Mouse (Mus musculus) hindbrain, embryonic 12.5 days (tissue): ENCODE results near the gene Zfp568. TPM values are rescaled to one million over a fixed set of nuclear protein-coding genes. Genes with fewer than 3 reads are reported as not detected.

Experiments
- ATAC-seq: fragments of 200-750 bp; cut with Nextera tagmentation; 2 replicates; pipeline ENCODE4 v1.8.0; 2017; ENCODE audit warnings: moderate TSS enrichment; ENCODE audit not compliant: low FRiP score
- H3K27ac ChIP-seq: fragments of 300-500 bp; sonication (generic); 2 replicates; pipeline ENCODE4 v1.5.1; 2016; ENCODE audit warnings: mild to moderate bottlenecking
- H3K27me3 ChIP-seq: fragments of 300-500 bp; sonication (generic); 2 replicates; pipeline ENCODE4 v1.6.1; 2016; ENCODE audit warnings: mild to moderate bottlenecking
- H3K36me3 ChIP-seq: fragments of 300-500 bp; sonication (generic); 2 replicates; pipeline ENCODE4 v1.6.1; 2016; ENCODE audit warnings: mild to moderate bottlenecking
- H3K4me1 ChIP-seq: fragments of 300-500 bp; sonication (generic); 2 replicates; pipeline ENCODE4 v1.6.1; 2016
- H3K4me2 ChIP-seq: fragments of 300-500 bp; sonication (generic); replicated peaks from 2 replicates; pipeline ENCODE4 v1.6.1; 2016; ENCODE audit warnings: mild to moderate bottlenecking
- H3K4me3 ChIP-seq: fragments of 300-500 bp; sonication (generic); 2 replicates; pipeline ENCODE4 v1.5.1; 2016; ENCODE audit warnings: mild to moderate bottlenecking
- H3K9ac ChIP-seq: fragments of 300-500 bp; sonication (generic); 2 replicates; pipeline ENCODE4 v1.6.1; 2016; ENCODE audit warnings: mild to moderate bottlenecking, moderate library complexity
- H3K9me3 ChIP-seq: fragments of 300-500 bp; sonication (generic); replicated peaks from 2 replicates; pipeline ENCODE4 v1.6.1; 2016; ENCODE audit warnings: mild to moderate bottlenecking
- WGBS: fragments of 180-500 bp; shearing (Covaris S2); methylation state at CpG from one replicate; pipeline ENCODE4 v1.1.7; 2016; 5-methylcytosine and 5-hydroxymethylcytosine counted together
- polyA plus RNA-seq: library from polyadenylated mRNA; unstranded; fragments of >200 nt; fragmentation: Nextera tagmentation; extraction: Ambion mirVana; gene quantifications from 2 replicates; pipeline ENCODE4 v1.2.1, GENCODE M21; 2016

The Zfp568 gene
- polyA plus RNA-seq, 1 experiment from 2014 or later: 13.2 TPM

- Histone ChIP-seq H3K27me3 (no peaks in the 10 kb centered on the region), H3K4me1 (no peaks in the 10 kb centered on the region), H3K36me3 (peaks cover 42% of the 10 kb centered on the region), H3K27ac (no peak overlapping the region), H3K4me3 (no peak overlapping the region), H3K9ac (no peak overlapping the region), H3K4me2 (no peak overlapping the region), H3K9me3 (no peaks in the 10 kb centered on the region)
- whole genome bisulfite sequencing: 81% methylated on average over 4 of the region's 4 CpGs
- no peak for ATAC-seq
Measured at GRCm38 (mm10) chr7:30027331-30027730, 43.6 kb downstream of the Zfp568 start.

- Histone ChIP-seq H3K9me3 (no peaks in the 10 kb centered on the region), H3K4me3 (no peak overlapping the region), H3K4me2 (no peak overlapping the region), H3K27me3 (no peaks in the 10 kb centered on the region), H3K4me1 (no peaks in the 10 kb centered on the region), H3K9ac (no peak overlapping the region), H3K27ac (no peak overlapping the region), H3K36me3 (peaks cover 29% of the 10 kb centered on the region)
- 87% methylated on average over 3 of the region's 3 CpGs for WGBS
- ATAC-seq: no peak
Measured at GRCm38 (mm10) chr7:30028572-30028971, 44.8 kb downstream of the Zfp568 start.

GRCm38 (mm10) chr7:30030677-30031076, 46.9 kb downstream of the Zfp568 start:
- Histone ChIP-seq H3K36me3 (peaks cover 11% of the 10 kb centered on the region), H3K9me3 (no peaks in the 10 kb centered on the region), H3K9ac (no peak overlapping the region), H3K27me3 (no peaks in the 10 kb centered on the region), H3K4me3 (no peak overlapping the region), H3K4me2 (no peak overlapping the region), H3K4me1 (no peaks in the 10 kb centered on the region), H3K27ac (no peak overlapping the region)
- WGBS: 29% methylated on average over 6 of the region's 6 CpGs
- no peak for ATAC-seq

DNA sequence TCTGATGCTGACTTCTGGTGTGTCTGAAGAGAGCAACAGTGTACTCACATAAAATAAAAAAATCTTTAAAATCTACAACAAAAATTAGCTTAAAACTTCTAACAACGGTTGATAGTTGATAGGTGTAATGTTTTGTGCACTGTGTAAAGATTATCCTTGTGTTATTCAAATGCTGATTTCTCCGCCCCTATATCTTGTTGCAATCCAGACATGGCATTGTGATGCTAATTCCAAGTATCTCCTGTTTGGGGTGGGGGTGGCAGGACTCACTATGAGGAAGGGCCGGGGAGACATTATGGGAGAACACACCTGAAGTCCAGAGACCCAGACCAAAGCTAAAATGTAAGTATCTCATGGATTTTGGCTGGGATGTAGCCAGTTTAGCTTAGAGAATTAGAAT, 47.6 kb downstream of the Zfp568 start:
- Histone ChIP-seq H3K27ac (no peak overlapping the region), H3K36me3 (peaks cover 7% of the 10 kb centered on the region), H3K4me2 (no peak overlapping the region), H3K9me3 (no peaks in the 10 kb centered on the region), H3K4me3 (no peak overlapping the region), H3K27me3 (no peaks in the 10 kb centered on the region), H3K4me1 (no peaks in the 10 kb centered on the region), H3K9ac (no peak overlapping the region)
- no peak for ATAC-seq
- 77% methylated on average over 3 of the region's 3 CpGs for whole genome bisulfite sequencing

DNA sequence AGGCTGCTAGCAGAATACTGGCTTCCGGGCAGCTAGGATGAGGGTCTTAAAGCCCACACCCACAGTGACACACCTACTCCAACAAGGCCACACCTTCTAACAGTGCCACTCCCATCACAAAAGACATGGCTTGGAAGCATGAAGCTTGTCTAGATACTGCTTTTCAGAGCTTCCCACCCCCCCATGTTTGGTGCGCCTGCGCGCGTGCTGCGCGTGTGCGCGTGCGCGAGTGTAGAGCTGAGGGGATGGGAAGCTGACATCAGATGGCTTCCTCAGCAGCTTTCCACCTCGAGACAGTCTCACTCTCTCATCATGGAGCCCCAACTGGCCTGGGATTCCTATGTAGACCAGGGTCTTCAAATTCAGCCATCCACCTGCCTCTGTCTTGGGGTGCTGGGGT, 50.6 kb downstream of the Zfp568 start:
- 96% methylated on average over 12 of the region's 12 CpGs for WGBS
- Histone ChIP-seq H3K27ac (no peak overlapping the region), H3K9me3 (no peaks in the 10 kb centered on the region), H3K36me3 (peaks cover 26% of the 10 kb centered on the region), H3K4me1 (no peaks in the 10 kb centered on the region), H3K4me2 (no peak overlapping the region), H3K9ac (no peak overlapping the region), H3K4me3 (no peak overlapping the region), H3K27me3 (no peaks in the 10 kb centered on the region)
- no peak for ATAC-seq

GRCm38 (mm10) chr7:30044354-30044753, 60.6 kb downstream of the Zfp568 start:
- H3K4me3 ChIP-seq: no peak overlapping the region
- ATAC-seq: no peak
- peaks cover 7% of the 10 kb centered on the region for H3K36me3 ChIP-seq
- H3K4me2 ChIP-seq: no peak overlapping the region
- no peak overlapping the region for H3K27ac ChIP-seq
- WGBS: 61% methylated on average over 9 of the region's 9 CpGs
- H3K27me3 ChIP-seq: no peaks in the 10 kb centered on the region
- H3K9me3 ChIP-seq: no peaks in the 10 kb centered on the region
- no peak overlapping the region for H3K9ac ChIP-seq
- H3K4me1 ChIP-seq: no peaks in the 10 kb centered on the region

DNA sequence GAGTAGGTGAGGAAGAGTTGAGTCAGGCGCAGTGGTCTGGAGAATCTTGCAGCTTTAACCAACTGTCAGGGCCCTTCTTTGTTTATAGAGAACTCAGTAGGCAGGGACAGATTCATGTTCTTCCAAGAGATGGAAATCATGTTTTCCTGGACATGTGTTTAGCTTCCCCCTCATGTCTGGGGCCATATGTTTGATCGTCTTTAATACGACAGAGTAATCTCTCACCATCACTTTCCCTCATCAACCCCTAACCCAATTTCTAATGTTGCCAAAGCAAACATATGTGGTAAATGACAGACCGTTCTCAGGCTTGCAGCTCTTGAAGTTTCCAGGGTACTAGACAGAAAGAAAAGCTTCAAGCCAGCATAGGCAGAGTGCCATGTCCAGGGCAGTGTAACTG, 64.4 kb downstream of the Zfp568 start:
- Histone ChIP-seq H3K4me3 (no peak overlapping the region), H3K4me1 (peaks cover 12% of the 10 kb centered on the region), H3K27me3 (no peaks in the 10 kb centered on the region), H3K27ac (no peak overlapping the region), H3K9me3 (no peaks in the 10 kb centered on the region), H3K9ac (no peak overlapping the region), H3K4me2 (no peak overlapping the region), H3K36me3 (no peaks in the 10 kb centered on the region)
- ATAC-seq: no peak
- 94% methylated on average over 4 of the region's 4 CpGs for WGBS

DNA sequence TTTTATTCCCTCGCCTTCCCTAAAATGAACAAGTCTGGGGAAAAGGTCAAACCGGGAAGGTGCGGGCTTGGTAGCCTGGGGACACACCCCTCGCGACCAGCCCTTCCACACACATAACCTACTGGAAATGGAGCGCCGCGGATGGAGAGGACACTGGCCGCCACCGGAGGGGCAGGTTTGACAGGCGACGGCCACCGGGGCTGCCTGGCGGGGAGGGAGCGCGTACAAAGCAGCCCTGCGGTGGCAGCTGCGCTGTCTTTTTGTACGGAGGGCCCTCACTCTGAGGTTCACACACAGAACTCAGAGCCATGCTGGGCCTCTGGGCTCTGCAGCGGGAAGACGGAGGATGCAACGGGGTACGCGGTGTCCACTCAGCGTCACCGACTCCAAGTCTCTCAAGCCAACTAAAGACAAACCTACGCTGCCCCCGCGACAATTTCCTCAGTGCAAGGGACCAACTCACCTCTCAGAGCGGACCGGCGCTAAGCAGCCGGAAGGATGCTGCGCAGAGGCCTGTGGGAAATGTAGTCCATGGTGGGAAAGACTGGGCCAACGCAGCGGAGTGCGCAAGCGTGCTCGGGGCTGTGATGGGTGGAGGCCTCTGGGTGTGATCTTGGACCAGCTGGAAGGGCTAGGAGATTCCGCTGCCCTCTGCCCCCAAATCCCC, 67.3 kb downstream of the Zfp568 start, which contains the start of gene Zfp14:
Gene Zfp14, minus strand, starts transcription at position 499 of the 667 bp plus-strand sequence.
- peaks cover 12% of the 10 kb centered on the region for H3K4me1 ChIP-seq

DNA sequence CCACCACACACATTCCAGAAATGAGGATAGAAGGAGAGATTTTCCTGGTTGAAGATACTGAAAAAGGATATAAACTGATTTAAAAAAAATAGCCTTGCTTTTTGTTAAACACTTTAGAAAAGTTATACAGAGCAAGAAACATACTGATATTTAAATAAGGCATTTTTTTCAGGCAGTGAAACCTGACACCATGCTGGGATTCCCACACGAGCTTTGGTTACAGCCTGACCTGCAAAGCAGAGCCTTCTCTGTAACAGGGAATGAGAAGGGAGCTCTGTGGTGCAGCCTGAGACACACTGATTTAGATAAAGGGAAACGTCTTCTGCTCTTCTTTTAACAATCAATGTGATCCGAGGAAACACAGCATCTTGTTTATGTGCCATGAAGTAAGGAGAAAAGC, 69.8 kb downstream of the Zfp568 start:
- 12% methylated on average over 3 of the region's 3 CpGs for WGBS
- no peaks in the 10 kb centered on the region for H3K9me3 ChIP-seq
- H3K4me1 ChIP-seq: peaks cover 12% of the 10 kb centered on the region
- H3K4me3 ChIP-seq: no peak overlapping the region
- no peaks in the 10 kb centered on the region for H3K27me3 ChIP-seq
- no peak overlapping the region for H3K4me2 ChIP-seq
- H3K27ac ChIP-seq: no peak overlapping the region
- peaks cover 23% of the 10 kb centered on the region for H3K36me3 ChIP-seq
- no peak for ATAC-seq
- H3K9ac ChIP-seq: no peak overlapping the region

More for the DNA sequence above, 67.3 kb downstream of the Zfp568 start, which contains the start of gene Zfp14:
- H3K4me3 ChIP-seq: peak within 1 kb of the TSS; percentile 77
- no peaks in the 10 kb centered on the region for H3K9me3 ChIP-seq
- H3K36me3 ChIP-seq: peaks cover 10% of the 10 kb centered on the region
- H3K9ac ChIP-seq: peak within 1 kb of the TSS; percentile 87
- peak within 1 kb of the TSS; percentile 93 for H3K27ac ChIP-seq
- H3K4me2 ChIP-seq: peak within 1 kb of the TSS; percentile 76
- H3K27me3 ChIP-seq: no peaks in the 10 kb centered on the region
- WGBS: under 1% methylated on average over 40 of the region's 40 CpGs
- ATAC-seq: peak; percentile 99

- H3K9me3 ChIP-seq: no peaks in the 10 kb centered on the region
- H3K27ac ChIP-seq: no peak overlapping the region
- H3K4me2 ChIP-seq: no peak overlapping the region
- no peaks in the 10 kb centered on the region for H3K27me3 ChIP-seq
- H3K4me1 ChIP-seq: no peaks in the 10 kb centered on the region
- no peak overlapping the region for H3K9ac ChIP-seq
- no peak for ATAC-seq
- WGBS: 92% methylated on average over 6 of the region's 6 CpGs
- no peak overlapping the region for H3K4me3 ChIP-seq
- H3K36me3 ChIP-seq: peaks cover 66% of the 10 kb centered on the region
Measured at GRCm38 (mm10) chr7:30060341-30060740, 76.6 kb downstream of the Zfp568 start.

GRCm38 (mm10) chr7:30062478-30062877, 78.7 kb downstream of the Zfp568 start:
- Histone ChIP-seq H3K9ac (no peak overlapping the region), H3K9me3 (no peaks in the 10 kb centered on the region), H3K36me3 (peaks cover 55% of the 10 kb centered on the region), H3K4me2 (no peak overlapping the region), H3K27ac (no peak overlapping the region), H3K4me3 (no peak overlapping the region), H3K27me3 (no peaks in the 10 kb centered on the region), H3K4me1 (no peaks in the 10 kb centered on the region)
- WGBS: 85% methylated on average over 5 of the region's 5 CpGs
- ATAC-seq: no peak

- Histone ChIP-seq H3K4me3 (no peak overlapping the region), H3K9me3 (no peaks in the 10 kb centered on the region)
Measured at GRCm38 (mm10) chr7:30064622-30065021, 80.9 kb downstream of the Zfp568 start.

More at GRCm38 (mm10) chr7:30064622-30065021, 80.9 kb downstream of the Zfp568 start:
- H3K9ac ChIP-seq: no peak overlapping the region
- no peak overlapping the region for H3K27ac ChIP-seq
- peaks cover 61% of the 10 kb centered on the region for H3K36me3 ChIP-seq
- no peaks in the 10 kb centered on the region for H3K4me1 ChIP-seq
- H3K27me3 ChIP-seq: no peaks in the 10 kb centered on the region
- no peak overlapping the region for H3K4me2 ChIP-seq
- 81% methylated on average over 5 of the region's 5 CpGs for WGBS
- ATAC-seq: no peak
